Mouse (Mus musculus): ENCODE results near the gene Gm10719. TPM values are rescaled to one million over a fixed set of nuclear protein-coding genes. Genes with fewer than 3 reads are reported as not detected.
"Not testable (repeated sequence)": the region's sequence is repeated elsewhere in the genome, so short reads cannot be mapped to it uniquely, and the experiment has no call there.

The Gm10719 gene
- polyA plus RNA-seq, 1 experiment from 2014 or later = not detected

DNA sequence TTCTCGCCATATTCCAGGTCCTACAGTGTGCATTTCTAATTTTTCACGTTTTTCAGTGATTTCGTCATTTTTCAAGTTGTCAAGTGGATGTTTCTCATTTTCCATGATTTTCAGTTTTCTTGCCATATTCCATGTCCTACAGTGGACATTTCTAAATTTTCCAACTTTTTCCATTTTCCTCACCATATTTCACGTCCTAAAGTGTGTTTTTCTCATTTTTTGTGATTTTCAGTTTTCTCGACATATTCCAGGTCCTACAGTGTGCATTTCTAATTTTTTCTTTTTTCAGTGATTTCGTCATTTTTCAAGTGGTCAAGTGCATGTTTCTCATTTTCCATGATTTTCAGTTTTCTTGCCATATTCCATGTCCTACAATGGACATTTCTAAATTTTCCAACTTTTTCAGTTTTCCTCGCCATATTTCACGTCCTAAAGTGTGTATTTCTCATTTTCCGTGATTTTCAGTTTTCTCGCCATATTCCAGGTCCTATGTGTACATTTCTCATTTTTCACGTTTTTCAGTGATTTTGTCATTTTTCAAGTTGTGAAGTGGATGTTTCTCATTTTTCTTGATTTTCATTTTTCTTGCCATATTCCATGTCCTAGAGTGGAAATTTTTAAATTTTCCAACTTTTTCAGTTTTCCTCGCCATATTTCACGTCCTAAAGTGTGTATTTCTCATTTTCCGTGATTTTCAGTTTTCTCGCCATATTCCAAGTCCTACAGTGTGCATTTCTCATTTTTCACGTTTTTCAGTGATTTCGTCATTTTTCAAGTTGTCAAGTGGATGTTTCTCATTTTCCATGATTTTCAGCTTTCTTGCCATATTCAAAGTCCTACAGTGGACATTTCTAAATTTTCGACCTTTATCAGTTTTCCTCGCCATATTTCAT is 2.9 kb downstream of the Gm10719 start:
- POLR2A ChIA-PET; ATAC-seq; CTCF ChIA-PET; in situ Hi-C loops (cut with MboI; ENCODE audit: low pct_unique_long_range_greater_than_20kb); H3K27me3 ChIP-seq; DNase-seq (ENCODE audit: low read depth, low spot score): not testable (repeated sequence)

DNA sequence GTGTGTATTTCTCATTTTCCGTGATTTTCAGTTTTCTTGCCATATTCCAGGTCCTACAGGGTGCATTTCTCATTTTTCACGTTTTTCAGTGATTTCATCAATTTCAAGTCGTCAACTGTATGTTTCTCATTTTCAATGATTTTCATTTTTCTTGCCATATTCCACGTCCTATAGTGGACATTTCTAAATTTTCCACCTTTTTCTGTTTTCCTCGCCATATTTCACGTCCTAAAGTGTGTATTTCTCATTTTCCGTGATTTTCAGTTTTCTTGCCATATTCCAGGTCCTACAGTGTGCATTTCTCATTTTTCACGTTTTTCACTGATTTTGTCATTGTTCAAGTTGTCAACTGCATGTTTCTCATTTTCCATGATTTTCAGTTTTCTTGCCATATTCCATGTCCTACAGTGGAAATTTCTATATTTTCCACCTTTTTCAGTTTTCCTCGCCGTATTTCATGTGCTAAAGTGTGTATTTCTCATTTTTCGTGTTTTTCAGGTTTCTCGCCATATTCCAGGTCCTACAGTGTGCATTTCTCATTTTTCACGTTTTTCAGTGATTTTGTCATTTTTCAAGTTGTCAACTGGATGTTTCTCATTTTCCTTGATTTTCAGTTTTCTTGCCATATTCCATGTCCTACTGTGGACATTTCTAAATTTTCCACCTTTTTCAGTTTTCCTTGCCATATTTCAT is 5.3 kb downstream of the Gm10719 start:
- ATAC-seq; CTCF ChIA-PET; H3K27me3 ChIP-seq; DNase-seq (ENCODE audit: low read depth, low spot score); POLR2A ChIA-PET; in situ Hi-C loops (cut with MboI; ENCODE audit: low pct_unique_long_range_greater_than_20kb): not testable (repeated sequence)

DNA sequence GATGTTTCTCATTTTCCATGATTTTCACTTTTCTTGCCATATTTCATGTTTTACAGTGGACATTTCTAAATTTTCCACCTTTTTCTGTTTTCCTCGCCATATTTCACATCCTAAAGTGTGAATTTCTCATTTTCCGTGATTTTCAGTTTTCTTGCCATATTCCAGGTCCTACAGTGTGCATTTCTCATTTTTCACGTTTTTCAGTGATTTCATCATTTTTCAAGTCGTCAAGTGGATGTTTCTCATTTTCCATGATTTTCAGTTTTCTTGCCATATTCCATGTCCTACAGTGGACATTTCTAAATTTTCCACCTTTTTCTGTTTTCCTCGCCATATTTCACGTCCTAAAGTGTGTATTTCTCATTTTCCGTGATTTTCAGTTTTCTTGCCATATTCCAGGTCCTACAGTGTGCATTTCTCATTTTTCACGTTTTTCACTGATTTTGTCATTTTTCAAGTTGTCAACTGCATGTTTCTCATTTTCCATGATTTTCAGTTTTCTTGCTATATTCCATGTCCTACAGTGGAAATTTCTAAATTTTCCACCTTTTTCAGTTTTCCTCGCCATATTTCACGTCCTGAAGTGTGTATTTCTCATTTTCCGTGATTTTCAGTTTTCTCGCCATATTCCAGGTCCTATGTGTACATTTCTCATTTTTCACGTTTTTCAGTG is 6.2 kb downstream of the Gm10719 start, which contains the start of gene Gm10718:
TSS of gene Gm10718 (plus strand) at position 236 of the 673 bp plus-strand sequence.
- POLR2A ChIA-PET; CTCF ChIA-PET; H3K27me3 ChIP-seq; in situ Hi-C loops (cut with MboI; ENCODE audit: low pct_unique_long_range_greater_than_20kb); DNase-seq (ENCODE audit: low read depth, low spot score); ATAC-seq: not testable (repeated sequence)

DNA sequence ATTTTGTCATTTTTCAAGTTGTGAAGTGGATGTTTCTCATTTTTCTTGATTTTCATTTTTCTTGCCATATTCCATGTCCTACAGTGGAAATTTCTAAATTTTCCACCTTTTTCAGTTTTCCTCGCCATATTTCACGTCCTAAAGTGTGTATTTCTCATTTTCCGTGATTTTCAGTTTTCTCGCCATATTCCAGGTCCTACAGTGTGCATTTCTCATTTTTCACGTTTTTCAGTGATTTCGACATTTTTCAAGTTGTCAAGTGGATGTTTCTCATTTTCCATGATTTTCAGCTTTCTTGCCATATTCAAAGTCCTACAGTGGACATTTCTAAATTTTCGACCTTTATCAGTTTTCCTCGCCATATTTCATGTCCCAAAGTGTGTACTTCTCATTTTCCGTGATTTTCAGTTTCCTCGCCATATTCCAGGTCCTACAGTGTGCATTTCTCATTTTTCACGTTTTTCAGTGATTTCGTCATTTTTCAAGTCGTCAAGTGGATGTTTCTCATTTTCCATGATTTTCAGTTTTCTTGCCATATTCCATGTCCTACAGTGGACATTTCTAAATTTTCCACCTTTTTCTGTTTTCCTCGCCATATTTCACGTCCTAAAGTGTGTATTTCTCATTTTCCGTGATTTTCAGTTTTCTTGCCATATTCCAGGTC is 6.9 kb downstream of the Gm10719 start:
- in situ Hi-C loops (cut with MboI; ENCODE audit: low pct_unique_long_range_greater_than_20kb) = not testable (repeated sequence)

DNA sequence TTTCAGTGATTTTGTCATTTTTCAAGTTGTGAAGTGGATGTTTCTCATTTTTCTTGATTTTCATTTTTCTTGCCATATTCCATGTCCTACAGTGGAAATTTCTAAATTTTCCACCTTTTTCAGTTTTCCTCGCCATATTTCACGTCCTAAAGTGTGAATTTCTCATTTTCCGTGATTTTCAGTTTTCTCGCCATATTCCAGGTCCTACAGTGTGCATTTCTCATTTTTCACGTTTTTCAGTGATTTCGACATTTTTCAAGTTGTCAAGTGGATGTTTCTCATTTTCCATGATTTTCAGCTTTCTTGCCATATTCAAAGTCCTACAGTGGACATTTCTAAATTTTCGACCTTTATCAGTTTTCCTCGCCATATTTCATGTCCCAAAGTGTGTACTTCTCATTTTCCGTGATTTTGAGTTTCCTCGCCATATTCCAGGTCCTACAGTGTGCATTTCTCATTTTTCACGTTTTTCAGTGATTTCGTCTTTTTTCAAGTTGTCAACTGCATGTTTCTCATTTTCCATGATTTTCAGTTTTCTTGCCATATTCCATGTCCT is 7.8 kb downstream of the Gm10719 start, which contains the start of gene Gm10717:
TSS of gene Gm10717 (plus strand) at position 506 of the 556 bp plus-strand sequence.
- ATAC-seq; POLR2A ChIA-PET; in situ Hi-C loops (cut with MboI; ENCODE audit: low pct_unique_long_range_greater_than_20kb); H3K27me3 ChIP-seq; DNase-seq (ENCODE audit: low read depth, low spot score); CTCF ChIA-PET: not testable (repeated sequence)

More for the DNA sequence above, 6.9 kb downstream of the Gm10719 start:
- POLR2A ChIA-PET; ATAC-seq; DNase-seq (ENCODE audit: low read depth, low spot score); CTCF ChIA-PET; H3K27me3 ChIP-seq: not testable (repeated sequence)

DNA sequence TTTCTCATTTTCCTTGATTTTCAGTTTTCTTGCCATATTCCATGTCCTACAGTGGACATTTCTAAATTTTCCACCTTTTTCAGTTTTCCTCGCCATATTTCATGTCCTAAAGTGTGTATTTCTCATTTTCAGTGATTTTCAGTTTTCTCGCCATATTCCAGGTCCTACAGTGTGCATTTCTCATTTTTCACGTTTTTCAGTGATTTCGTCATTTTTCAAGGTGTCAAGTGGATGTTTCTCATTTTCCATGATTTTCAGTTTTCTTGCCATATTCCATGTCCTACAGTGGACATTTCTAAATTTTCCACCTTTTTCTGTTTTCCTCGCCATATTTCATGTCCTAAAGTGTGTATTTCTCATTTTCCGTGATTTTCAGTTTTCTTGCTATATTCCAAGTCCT is 8.4 kb downstream of the Gm10719 start:
- in situ Hi-C loops (cut with MboI; ENCODE audit: low pct_unique_long_range_greater_than_20kb); H3K27me3 ChIP-seq; CTCF ChIA-PET; ATAC-seq; POLR2A ChIA-PET; DNase-seq (ENCODE audit: low read depth, low spot score): not testable (repeated sequence)

DNA sequence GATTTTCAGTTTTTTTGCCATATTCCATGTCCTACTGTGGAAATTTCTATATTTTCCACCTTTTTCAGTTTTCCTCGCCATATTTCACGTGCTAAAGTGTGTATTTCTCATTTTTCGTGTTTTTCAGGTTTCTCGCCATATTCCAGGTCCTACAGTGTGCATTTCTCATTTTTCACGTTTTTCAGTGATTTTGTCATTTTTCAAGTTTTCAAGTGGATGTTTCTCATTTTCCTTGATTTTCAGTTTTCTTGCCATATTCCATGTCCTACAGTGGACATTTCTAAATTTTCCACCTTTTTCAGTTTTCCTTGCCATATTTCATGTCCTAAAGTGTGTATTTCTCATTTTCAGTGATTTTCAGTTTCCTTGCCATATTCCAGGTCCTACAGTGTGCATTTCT is 8.9 kb downstream of the Gm10719 start:
- H3K27me3 ChIP-seq; in situ Hi-C loops (cut with MboI; ENCODE audit: low pct_unique_long_range_greater_than_20kb); ATAC-seq; CTCF ChIA-PET; POLR2A ChIA-PET; DNase-seq (ENCODE audit: low read depth, low spot score): not testable (repeated sequence)

DNA sequence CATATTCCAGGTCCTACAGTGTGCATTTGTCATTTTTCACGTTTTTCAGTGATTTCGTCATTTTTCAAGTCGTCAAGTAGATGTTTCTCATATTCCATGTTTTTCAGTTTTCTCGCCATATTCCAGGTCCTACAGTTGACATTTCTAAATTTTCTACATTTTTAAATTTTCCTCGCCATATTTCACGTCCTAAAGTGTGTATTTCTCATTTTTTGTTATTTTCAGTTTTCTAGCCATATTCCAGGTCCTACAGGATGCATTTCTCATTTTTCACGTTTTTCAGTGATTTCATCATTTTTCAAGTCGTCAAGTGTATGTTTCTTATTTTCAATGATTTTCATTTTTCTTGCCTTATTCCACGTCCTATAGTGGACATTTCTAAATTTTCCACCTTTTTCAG is 9.5 kb downstream of the Gm10719 start:
- POLR2A ChIA-PET; H3K27me3 ChIP-seq; CTCF ChIA-PET; in situ Hi-C loops (cut with MboI; ENCODE audit: low pct_unique_long_range_greater_than_20kb); DNase-seq (ENCODE audit: low read depth, low spot score); ATAC-seq: not testable (repeated sequence)

DNA sequence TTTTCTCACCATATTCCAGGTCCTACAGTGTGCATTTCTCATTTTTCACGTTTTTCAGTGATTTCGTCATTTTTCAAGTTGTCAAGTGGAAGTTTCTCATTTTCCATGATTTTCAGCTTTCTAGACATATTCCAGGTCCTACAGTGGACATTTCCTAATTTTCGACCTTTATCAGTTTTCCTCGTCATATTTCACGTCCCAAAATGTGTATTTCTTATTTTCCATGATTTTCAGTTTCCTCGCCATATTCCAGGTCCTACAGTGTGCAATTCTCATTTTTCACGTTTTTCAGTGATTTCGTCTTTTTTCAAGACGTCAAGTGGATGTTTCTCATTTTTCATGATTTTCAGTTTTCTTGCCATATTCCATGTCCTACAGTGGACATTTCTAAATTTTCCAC is 10.0 kb downstream of the Gm10719 start:
- CTCF ChIA-PET; DNase-seq (ENCODE audit: low read depth, low spot score); H3K27me3 ChIP-seq; ATAC-seq; in situ Hi-C loops (cut with MboI; ENCODE audit: low pct_unique_long_range_greater_than_20kb); POLR2A ChIA-PET: not testable (repeated sequence)

DNA sequence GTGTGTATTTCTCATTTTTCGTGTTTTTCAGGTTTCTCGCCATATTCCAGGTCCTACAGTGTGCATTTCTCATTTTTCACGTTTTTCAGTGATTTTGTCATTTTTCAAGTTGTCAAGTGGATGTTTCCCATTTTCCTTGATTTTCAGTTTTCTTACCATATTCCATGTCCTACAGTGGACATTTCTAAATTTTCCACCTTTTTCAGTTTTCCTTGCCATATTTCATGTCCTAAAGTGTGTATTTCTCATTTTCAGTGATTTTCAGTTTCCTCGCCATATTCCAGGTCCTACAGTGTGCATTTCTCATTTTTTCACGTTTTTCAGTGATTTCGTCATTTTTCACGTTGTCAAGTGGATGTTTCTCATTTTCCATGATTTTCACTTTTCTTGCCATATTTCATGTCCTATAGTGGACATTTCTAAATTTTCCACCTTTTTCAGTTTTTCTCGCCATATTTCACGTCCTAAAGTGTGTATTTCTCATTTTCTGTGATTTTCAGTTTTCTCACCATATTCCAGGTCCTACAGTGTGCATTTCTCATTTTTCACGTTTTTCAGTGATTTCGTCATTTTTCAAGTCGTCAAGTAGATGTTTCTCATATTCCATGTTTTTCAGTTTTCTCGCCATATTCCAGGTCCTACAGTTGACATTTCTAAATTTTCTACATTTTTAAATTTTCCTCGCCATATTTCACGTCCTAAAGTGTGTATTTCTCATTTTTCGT is 12.2 kb downstream of the Gm10719 start:
- CTCF ChIA-PET = not testable (repeated sequence)

DNA sequence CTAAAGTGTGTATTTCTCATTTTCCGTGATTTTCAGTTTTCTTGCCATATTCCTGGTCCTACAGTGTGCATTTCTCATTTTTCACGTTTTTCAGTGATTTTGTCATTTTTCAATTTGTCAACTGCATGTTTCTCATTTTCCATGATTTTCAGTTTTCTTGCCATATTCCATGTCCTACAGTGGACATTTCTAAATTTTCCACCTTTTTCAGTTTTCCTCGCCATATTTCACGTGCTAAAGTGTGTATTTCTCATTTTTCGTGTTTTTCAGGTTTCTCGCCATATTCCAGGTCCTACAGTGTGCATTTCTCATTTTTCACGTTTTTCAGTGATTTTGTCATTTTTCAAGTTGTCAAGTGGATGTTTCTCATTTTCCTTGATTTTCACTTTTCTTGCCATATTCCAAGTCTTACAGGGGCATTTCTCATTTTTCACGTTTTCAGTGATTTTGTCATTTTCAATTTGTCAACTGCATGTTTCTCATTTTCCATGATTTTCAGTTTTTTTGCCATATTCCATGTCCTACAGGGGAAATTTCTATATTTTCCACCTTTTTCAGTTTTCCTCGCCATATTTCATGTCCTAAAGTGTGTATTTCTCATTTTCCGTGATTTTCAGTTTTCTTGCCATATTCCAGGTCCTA is 13.6 kb downstream of the Gm10719 start:
- not testable (repeated sequence) for ATAC-seq
- DNase-seq (ENCODE audit: low read depth, low spot score) = peak; percentile 100

More for the DNA sequence above, 12.2 kb downstream of the Gm10719 start:
- in situ Hi-C loops (cut with MboI; ENCODE audit: low pct_unique_long_range_greater_than_20kb); POLR2A ChIA-PET; H3K27me3 ChIP-seq; ATAC-seq; DNase-seq (ENCODE audit: low read depth, low spot score): not testable (repeated sequence)

DNA sequence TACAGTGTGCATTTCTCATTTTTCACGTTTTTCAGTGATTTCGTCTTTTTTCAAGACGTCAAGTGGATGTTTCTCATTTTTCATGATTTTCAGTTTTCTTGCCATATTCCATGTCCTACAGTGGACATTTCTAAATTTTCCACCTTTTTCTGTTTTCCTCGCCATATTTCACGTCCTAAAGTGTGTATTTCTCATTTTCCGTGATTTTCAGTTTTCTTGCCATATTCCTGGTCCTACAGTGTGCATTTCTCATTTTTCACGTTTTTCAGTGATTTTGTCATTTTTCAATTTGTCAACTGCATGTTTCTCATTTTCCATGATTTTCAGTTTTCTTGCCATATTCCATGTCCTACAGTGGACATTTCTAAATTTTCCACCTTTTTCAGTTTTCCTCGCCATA is 17.1 kb downstream of the Gm10719 start, which contains the start of gene Gm17535:
TSS of gene Gm17535 (plus strand) at position 301 of the 400 bp plus-strand sequence.
- ATAC-seq; POLR2A ChIA-PET; DNase-seq (ENCODE audit: low read depth, low spot score); H3K27me3 ChIP-seq; in situ Hi-C loops (cut with MboI; ENCODE audit: low pct_unique_long_range_greater_than_20kb); CTCF ChIA-PET: not testable (repeated sequence)

More for the DNA sequence above, 13.6 kb downstream of the Gm10719 start:
- in situ Hi-C loops (cut with MboI; ENCODE audit: low pct_unique_long_range_greater_than_20kb); H3K27me3 ChIP-seq; CTCF ChIA-PET; POLR2A ChIA-PET: not testable (repeated sequence)

DNA sequence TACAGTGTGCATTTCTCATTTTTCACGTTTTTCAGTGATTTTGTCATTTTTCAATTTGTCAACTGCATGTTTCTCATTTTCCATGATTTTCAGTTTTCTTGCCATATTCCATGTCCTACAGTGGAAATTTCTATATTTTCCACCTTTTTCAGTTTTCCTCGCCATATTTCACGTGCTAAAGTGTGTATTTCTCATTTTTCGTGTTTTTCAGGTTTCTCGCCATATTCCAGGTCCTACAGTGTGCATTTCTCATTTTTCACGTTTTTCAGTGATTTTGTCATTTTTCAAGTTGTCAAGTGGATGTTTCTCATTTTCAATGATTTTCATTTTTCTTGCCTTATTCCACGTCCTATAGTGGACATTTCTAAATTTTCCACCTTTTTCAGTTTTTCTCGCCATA is 19.4 kb downstream of the Gm10719 start, which contains the start of gene Gm10715:
TSS of gene Gm10715 (plus strand) at position 301 of the 400 bp plus-strand sequence.
- CTCF ChIA-PET; POLR2A ChIA-PET; DNase-seq (ENCODE audit: low read depth, low spot score); ATAC-seq; in situ Hi-C loops (cut with MboI; ENCODE audit: low pct_unique_long_range_greater_than_20kb); H3K27me3 ChIP-seq: not testable (repeated sequence)
